In the genomic region with DNA sequence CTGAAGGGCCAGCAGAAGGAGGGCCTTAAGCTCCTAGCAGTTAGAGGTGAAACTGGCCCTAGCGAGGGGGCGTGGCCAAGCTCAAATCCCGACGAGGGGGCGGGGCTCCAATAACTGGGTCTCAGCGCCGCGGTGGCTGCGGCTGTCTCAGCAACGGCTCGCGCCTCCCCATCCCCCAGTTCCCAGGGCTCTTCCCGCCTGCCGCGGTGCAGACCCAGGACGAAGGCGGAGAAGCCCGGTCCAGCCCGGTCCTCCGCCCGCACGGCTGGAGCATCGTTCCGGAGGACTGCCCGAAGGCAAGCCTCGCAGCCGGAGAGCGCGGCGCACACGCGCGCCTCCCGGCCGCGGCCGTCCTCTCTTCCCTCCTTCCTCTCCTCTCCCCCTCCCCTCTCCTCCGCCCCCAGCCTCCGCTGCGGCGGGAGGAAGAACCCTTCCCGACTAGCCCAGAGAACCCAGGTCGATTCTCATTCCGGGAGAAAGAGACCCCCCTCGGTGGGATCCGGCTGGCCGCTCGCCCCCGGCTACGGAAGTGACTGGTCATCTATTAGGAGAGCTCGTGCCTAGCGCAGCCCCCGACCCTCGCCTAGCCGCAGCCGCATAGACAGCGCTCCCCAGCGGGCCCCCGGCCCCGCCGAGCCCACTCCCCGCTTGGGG, we compare ENCODE assay signal across 8 mouse cellular contexts. TPM values are rescaled to one million over a fixed set of nuclear protein-coding genes. Genes with fewer than 3 reads are reported as not detected.
DNase-seq lines count a peak whose midpoint lies in the region; ATAC-seq and TF ChIP-seq lines count a peak whose summit lies in the region.

No protein-coding gene starts in this region.

- no peaks in the 10 kb centered on the region for H3K36me3 ChIP-seq in forebrain, embryonic 13.5 days (ENCODE audit: poor library complexity, severe bottlenecking)
- no peaks in the 10 kb centered on the region for H3K36me3 ChIP-seq in heart, postnatal 0 days (replicated peaks; ENCODE audit: control insufficient read depth, insufficient read depth, low read length)
- no peaks in the 10 kb centered on the region for H3K36me3 ChIP-seq in liver, embryonic 14.5 days (replicated peaks; ENCODE audit: control insufficient read depth, insufficient read depth, low read depth)
- H3K36me3 ChIP-seq in neural tube, embryonic 12.5 days: no peaks in the 10 kb centered on the region
- H3K36me3 ChIP-seq in testis, adult 2 months (ENCODE audit: control insufficient read depth, insufficient read depth, low read length): no peaks in the 10 kb centered on the region

- H3K27me3 ChIP-seq in forebrain, embryonic 13.5 days: no peaks in the 10 kb centered on the region
- H3K27me3 ChIP-seq in heart, postnatal 0 days (ENCODE audit: control insufficient read depth, insufficient read depth, low read length): no peaks in the 10 kb centered on the region
- H3K27me3 ChIP-seq in liver, embryonic 14.5 days (ENCODE audit: control insufficient read depth, insufficient read depth, low read length): peaks cover 22% of the 10 kb centered on the region
- H3K27me3 ChIP-seq in neural tube, embryonic 12.5 days (replicated peaks): no peaks in the 10 kb centered on the region
- H3K27me3 ChIP-seq in testis, adult 2 months (ENCODE audit: control insufficient read depth, insufficient read depth, low read length): no peaks in the 10 kb centered on the region

- no peaks in the 10 kb centered on the region for H3K9me3 ChIP-seq in forebrain, embryonic 13.5 days (replicated peaks)
- no peaks in the 10 kb centered on the region for H3K9me3 ChIP-seq in heart, postnatal 0 days (replicated peaks; ENCODE audit: control insufficient read depth, low read length)
- H3K9me3 ChIP-seq in liver, embryonic 14.5 days (ENCODE audit: control insufficient read depth, low read length): no peaks in the 10 kb centered on the region
- H3K9me3 ChIP-seq in neural tube, embryonic 12.5 days: no peaks in the 10 kb centered on the region

- ATAC-seq in forebrain, embryonic 13.5 days: peak; percentile 93
- ATAC-seq in heart, postnatal 0 days (ENCODE audit: insufficient read depth, low read depth): peak; percentile 88
- peak; percentile 55 for ATAC-seq in liver, embryonic 14.5 days (ENCODE audit: insufficient read depth)
- peak; percentile 93 for ATAC-seq in neural tube, embryonic 12.5 days (ENCODE audit: low FRiP score, low read depth)

- peak; percentile 25; the same call in 1 of the 2 replicates for TF ChIP-seq POLR2A in testis, adult 2 months (IDR thresholded peaks at IDR 0.05; ENCODE audit: control insufficient read depth, low read depth, low read length)

- no peak for TF ChIP-seq CTCF in heart, postnatal 0 days (IDR thresholded peaks at IDR 0.05; ENCODE audit: low read depth)
- no peak for TF ChIP-seq CTCF in liver, embryonic 14.5 days (IDR thresholded peaks at IDR 0.05; ENCODE audit: low read depth)
- no peak for TF ChIP-seq CTCF in testis, adult 2 months (IDR thresholded peaks at IDR 0.05; ENCODE audit: control insufficient read depth, insufficient read depth, insufficient replicate concordance, low read depth, low read length)

- no peak for TF ChIP-seq EP300 in heart, postnatal 0 days (IDR thresholded peaks at IDR 0.05; ENCODE audit: low read depth)
- TF ChIP-seq EP300 in liver, embryonic 14.5 days (IDR thresholded peaks at IDR 0.05; ENCODE audit: low read depth): no peak

- H3K4me2 ChIP-seq in forebrain, embryonic 13.5 days: peak overlapping the region; percentile 70
- peak overlapping the region; percentile 57 for H3K4me2 ChIP-seq in heart, postnatal 0 days (ENCODE audit: low read depth, low read length)
- H3K4me2 ChIP-seq in liver, embryonic 14.5 days (ENCODE audit: low read depth): peak overlapping the region; percentile 50
- peak overlapping the region; percentile 68 for H3K4me2 ChIP-seq in neural tube, embryonic 12.5 days (replicated peaks)

- peak; percentile 32 for DNase-seq in CD4-positive helper T cell, adult 2 months (ENCODE audit: low read depth, low spot score)
- peak; percentile 3 for DNase-seq in c-Kit-positive CD71-positive TER-119-negative erythroid progenitor cells, embryonic 14.5 days (ENCODE audit: low read depth)
- DNase-seq in heart, postnatal 0 days (ENCODE audit: low spot score): peak; percentile 68
- peak; percentile 90 to 95 for DNase-seq in kidney, postnatal 36 days
- peak in 1 of 3 experiments; percentile 12 for DNase-seq in liver, embryonic 14.5 days (ENCODE audit: low read depth in 3 of 3, low spot score in 3 of 3)

- 13% methylated on average over 35 of the region's 62 CpGs for whole genome bisulfite sequencing in forebrain, embryonic 13.5 days
- 8% methylated on average over 38 of the region's 62 CpGs for WGBS in heart, postnatal 0 days
- 15% methylated on average over 32 of the region's 62 CpGs for WGBS in liver, embryonic 14.5 days (ENCODE audit: insufficient replicate concordance)
- 24% methylated on average over 41 of the region's 62 CpGs for WGBS in neural tube, embryonic 12.5 days

- H3K27ac ChIP-seq in forebrain, embryonic 13.5 days: peak overlapping the region; percentile 94
- H3K27ac ChIP-seq in heart, postnatal 0 days (ENCODE audit: low read depth): peak overlapping the region; percentile 76
- H3K27ac ChIP-seq in liver, embryonic 14.5 days: no peak overlapping the region
- peak overlapping the region; percentile 72 for H3K27ac ChIP-seq in neural tube, embryonic 12.5 days
- H3K27ac ChIP-seq in testis, adult 2 months (ENCODE audit: control insufficient read depth, insufficient read depth, low read depth, low read length): peak overlapping the region; percentile 80

- peak overlapping the region; percentile 88 for H3K9ac ChIP-seq in forebrain, embryonic 13.5 days
- H3K9ac ChIP-seq in heart, postnatal 0 days (replicated peaks; ENCODE audit: low read depth, low read length): peak overlapping the region; percentile 57
- no peak overlapping the region for H3K9ac ChIP-seq in liver, embryonic 14.5 days (replicated peaks)
- peak overlapping the region; percentile 81 for H3K9ac ChIP-seq in neural tube, embryonic 12.5 days

- H3K4me1 ChIP-seq in forebrain, embryonic 13.5 days: peaks cover 28% of the 10 kb centered on the region
- H3K4me1 ChIP-seq in heart, postnatal 0 days (ENCODE audit: control insufficient read depth, insufficient read depth): peaks cover 8% of the 10 kb centered on the region
- no peaks in the 10 kb centered on the region for H3K4me1 ChIP-seq in liver, embryonic 14.5 days (replicated peaks; ENCODE audit: control insufficient read depth in 2 of 2, insufficient read depth in 2 of 2, low read length in 1 of 2)
- H3K4me1 ChIP-seq in neural tube, embryonic 12.5 days: peaks cover 15% of the 10 kb centered on the region
- no peaks in the 10 kb centered on the region for H3K4me1 ChIP-seq in testis, adult 2 months (ENCODE audit: control insufficient read depth, insufficient read depth, low read length)

- peak overlapping the region; percentile 64 for H3K4me3 ChIP-seq in forebrain, embryonic 13.5 days
- peak overlapping the region; percentile 78 for H3K4me3 ChIP-seq in heart, postnatal 0 days (ENCODE audit: low read depth, low read length)
- H3K4me3 ChIP-seq in liver, embryonic 14.5 days (ENCODE audit: insufficient read depth in 1 of 2, low read depth in 2 of 2, low read length in 2 of 2): peak overlapping the region; percentile 51 to 52
- peak overlapping the region; percentile 66 for H3K4me3 ChIP-seq in neural tube, embryonic 12.5 days
- H3K4me3 ChIP-seq in testis, adult 2 months (ENCODE audit: control insufficient read depth, low read depth, low read length): peak overlapping the region; percentile 84

RNA-seq across cellular contexts. Expression of a gene that starts 1.0 kb away (rescaled TPM):
- polyA plus RNA-seq in forebrain, embryonic 13.5 days (2015; fragmentation: Nextera tagmentation; extraction: Ambion mirVana): 9.2 and 11.0 TPM in 2 replicates
- total RNA-seq in heart, postnatal 0 days (2014; rRNA removed; ENCODE audit: low replicate concordance): 11.4 and 17.4 TPM in 2 replicates
- polyA plus RNA-seq in heart, postnatal 0 days (2015; fragmentation: Nextera tagmentation; extraction: Ambion mirVana): 4.8 and 5.1 TPM in 2 replicates
- 3.1 and 3.5 TPM in 2 replicates for polyA plus RNA-seq in liver, embryonic 14.5 days (2012; rRNA removed)
- polyA plus RNA-seq in liver, embryonic 14.5 days (2014; fragmentation: Nextera tagmentation; extraction: Ambion mirVana): 1.5 and 1.6 TPM in 2 replicates
- polyA plus RNA-seq in neural tube, embryonic 12.5 days (2016; fragmentation: Nextera tagmentation; extraction: Ambion mirVana): 12.8 and 12.9 TPM in 2 replicates
- 1.3 TPM in 2 replicates for polyA plus RNA-seq in testis, adult 2 months (2012; rRNA removed)

RNA-seq across cellular contexts. Expression of a gene that starts 29.8 kb away (rescaled TPM):
- polyA plus RNA-seq in forebrain, embryonic 13.5 days (2015; fragmentation: Nextera tagmentation; extraction: Ambion mirVana): 54.7 and 62.1 TPM in 2 replicates
- total RNA-seq in heart, postnatal 0 days (2014; rRNA removed; ENCODE audit: low replicate concordance): 27.0 and 33.4 TPM in 2 replicates
- polyA plus RNA-seq in heart, postnatal 0 days (2015; fragmentation: Nextera tagmentation; extraction: Ambion mirVana): 15.2 and 15.4 TPM in 2 replicates
- 4.2 and 5.4 TPM in 2 replicates for polyA plus RNA-seq in liver, embryonic 14.5 days (2012; rRNA removed)
- polyA plus RNA-seq in liver, embryonic 14.5 days (2014; fragmentation: Nextera tagmentation; extraction: Ambion mirVana): 10.3 and 11.6 TPM in 2 replicates
- 59.1 and 61.1 TPM in 2 replicates for polyA plus RNA-seq in neural tube, embryonic 12.5 days (2016; fragmentation: Nextera tagmentation; extraction: Ambion mirVana)
- polyA plus RNA-seq in testis, adult 2 months (2012; rRNA removed): 1.4 and 1.7 TPM in 2 replicates

RNA-seq across cellular contexts. Expression of a gene that starts 49.4 kb away (rescaled TPM):
- 37.9 and 40.9 TPM in 2 replicates for polyA plus RNA-seq in forebrain, embryonic 13.5 days (2015; fragmentation: Nextera tagmentation; extraction: Ambion mirVana)
- total RNA-seq in heart, postnatal 0 days (2014; rRNA removed; ENCODE audit: low replicate concordance): 6.2 and 8.9 TPM in 2 replicates
- 9.0 and 10.4 TPM in 2 replicates for polyA plus RNA-seq in heart, postnatal 0 days (2015; fragmentation: Nextera tagmentation; extraction: Ambion mirVana)
- polyA plus RNA-seq in liver, embryonic 14.5 days (2012; rRNA removed): 5.3 and 8.1 TPM in 2 replicates
- polyA plus RNA-seq in liver, embryonic 14.5 days (2014; fragmentation: Nextera tagmentation; extraction: Ambion mirVana): 10.3 and 11.4 TPM in 2 replicates
- 36.1 and 37.0 TPM in 2 replicates for polyA plus RNA-seq in neural tube, embryonic 12.5 days (2016; fragmentation: Nextera tagmentation; extraction: Ambion mirVana)
- 2.3 and 2.7 TPM in 2 replicates for polyA plus RNA-seq in testis, adult 2 months (2012; rRNA removed)
